Mouse (Mus musculus): ENCODE data around the gene Thyn1.

GRCm38 (mm10) chr9:27005231-27005630, 5.7 kb downstream of the Thyn1 start:
- TF ChIP-seq CTCF (IDR thresholded peaks at IDR 0.05) (no peak), EP300 (IDR thresholded peaks at IDR 0.05; ENCODE audit: insufficient read depth, low read depth, low read length) (no peak), POLR2A (IDR thresholded peaks at IDR 0.05; ENCODE audit: insufficient read depth, low read depth, low read length) (no peak)
